Mouse (Mus musculus) intestine, embryonic 15.5 days (tissue): ENCODE results near the gene Rrp15. TPM values are rescaled to one million over a fixed set of nuclear protein-coding genes. Genes with fewer than 3 reads are reported as not detected.
A peak's percentile ranks its signal among the peaks of the same experiment; 100 is the strongest.

Experiments used
- ATAC-seq: fragments of 200-750 bp; cut with Nextera tagmentation; 2 replicates; pipeline ENCODE4 v1.8.0; 2017; ENCODE audit warnings: moderate TSS enrichment, moderate library complexity
- H3K27ac ChIP-seq: fragments of 300-500 bp; sonication (generic); 2 replicates; pipeline ENCODE4 v1.5.1; 2015; ENCODE audit warnings: mild to moderate bottlenecking, inconsistent platforms
- H3K27me3 ChIP-seq: fragments of 300-500 bp; sonication (generic); replicated peaks from 2 replicates; pipeline ENCODE4 v1.6.1; 2015; ENCODE audit warnings: inconsistent platforms
- H3K36me3 ChIP-seq: fragments of 300-500 bp; sonication (generic); 2 replicates; pipeline ENCODE4 v1.6.1; 2015; ENCODE audit warnings: inconsistent platforms
- H3K4me1 ChIP-seq: fragments of 300-500 bp; sonication (generic); replicated peaks from 2 replicates; pipeline ENCODE4 v1.6.1; 2015; ENCODE audit warnings: inconsistent platforms
- H3K4me2 ChIP-seq: fragments of 300-500 bp; sonication (generic); replicated peaks from 2 replicates; pipeline ENCODE4 v1.6.1; 2015; ENCODE audit warnings: mild to moderate bottlenecking, inconsistent platforms
- H3K4me3 ChIP-seq: fragments of 300-500 bp; sonication (generic); replicated peaks from 2 replicates; pipeline ENCODE4 v1.5.1; 2015; ENCODE audit warnings: inconsistent platforms
- H3K9ac ChIP-seq: fragments of 300-500 bp; sonication (generic); 2 replicates; pipeline ENCODE4 v1.6.1; 2015; ENCODE audit warnings: inconsistent platforms
- H3K9me3 ChIP-seq: fragments of 300-500 bp; sonication (generic); 2 replicates; pipeline ENCODE4 v1.6.1; 2016; ENCODE audit warnings: inconsistent platforms
- WGBS: fragments of 180-500 bp; shearing (Covaris S2); methylation state at CpG from one replicate; pipeline ENCODE4 v1.1.7; 2015; 5-methylcytosine and 5-hydroxymethylcytosine counted together
- polyA plus RNA-seq: library from polyadenylated mRNA; unstranded; fragments of >200 nt; fragmentation: Nextera tagmentation; extraction: Ambion mirVana; gene quantifications from 2 replicates; pipeline ENCODE4 v1.2.1, GENCODE M21; 2015

The Rrp15 gene
- polyA plus RNA-seq, 1 experiment from 2014 or later = 69.9 TPM

DNA sequence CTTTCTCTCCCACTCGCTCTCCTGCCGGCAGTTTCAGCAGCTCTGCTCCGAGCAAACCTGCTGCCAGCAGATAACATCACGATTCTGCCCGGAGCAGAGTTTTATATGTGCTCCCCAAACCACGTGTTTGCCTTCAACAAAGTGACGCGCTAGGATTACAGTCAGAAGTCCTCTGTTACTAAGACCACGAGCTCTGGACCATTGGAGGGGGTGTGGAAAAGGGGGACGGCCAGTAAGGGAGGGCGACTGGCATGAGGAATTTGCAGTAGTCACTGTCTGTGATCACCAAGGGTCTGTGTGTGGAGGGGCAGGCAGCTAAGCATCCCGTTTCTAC is 43.3 kb downstream of the Rrp15 start, which contains the start of gene Tgfb2:
Gene Tgfb2, minus strand, starts transcription at position 75 of the 334 bp plus-strand sequence.
- 6% methylated on average over 12 of the region's 12 CpGs for WGBS
- ATAC-seq = peak; percentile 48
- no peaks in the 10 kb centered on the region for H3K36me3 ChIP-seq
- H3K9me3 ChIP-seq = no peaks in the 10 kb centered on the region
- H3K4me2 ChIP-seq = peak within 1 kb of the TSS; percentile 96
- H3K4me3 ChIP-seq = peak within 1 kb of the TSS; percentile 60
- peaks cover 12% of the 10 kb centered on the region for H3K4me1 ChIP-seq
- H3K27ac ChIP-seq = peak within 1 kb of the TSS; percentile 72
- peak within 1 kb of the TSS; percentile 66 for H3K9ac ChIP-seq
- peaks cover 4% of the 10 kb centered on the region for H3K27me3 ChIP-seq

DNA sequence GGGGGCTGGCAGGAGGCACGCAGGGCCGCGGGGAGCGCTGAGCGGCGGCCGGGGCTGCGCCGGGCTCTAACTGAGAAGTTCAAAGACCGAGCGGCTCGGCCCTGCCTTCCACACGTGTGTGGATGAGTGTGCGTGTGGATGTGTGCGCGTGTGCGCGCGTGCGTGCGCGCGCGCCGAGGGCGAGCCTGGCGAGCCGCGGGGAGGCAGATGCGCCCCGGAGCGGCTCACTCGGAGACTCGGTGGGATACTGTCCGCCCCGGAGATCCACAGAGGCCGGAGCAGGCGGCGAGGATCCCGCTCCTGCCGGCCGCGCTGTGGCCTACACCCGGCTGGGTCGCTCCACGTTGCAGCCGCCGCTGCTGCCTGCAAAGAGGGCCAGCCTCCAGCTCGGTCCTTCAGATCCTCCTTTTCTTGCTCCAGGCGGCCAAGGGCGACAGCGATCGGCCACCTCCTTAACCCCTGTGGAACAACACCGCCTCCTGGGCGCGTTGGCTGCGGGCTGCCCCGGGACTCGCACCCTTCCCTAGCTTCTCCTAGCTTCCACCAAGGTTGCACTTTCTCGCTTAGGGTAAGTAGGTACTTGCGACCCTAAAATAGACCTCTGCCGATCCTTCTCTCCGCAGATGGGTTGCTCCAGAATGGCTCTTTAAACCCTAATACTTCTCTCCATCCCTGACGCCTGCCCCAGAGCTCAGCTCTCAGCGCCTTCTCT is 43.8 kb downstream of the Rrp15 start:
- Histone ChIP-seq H3K4me2 (peak overlapping the region; percentile 96), H3K9ac (peak overlapping the region; percentile 66), H3K27me3 (peaks cover 4% of the 10 kb centered on the region), H3K36me3 (no peaks in the 10 kb centered on the region), H3K4me3 (peak overlapping the region; percentile 60), H3K27ac (peak overlapping the region; percentile 72), H3K4me1 (peaks cover 12% of the 10 kb centered on the region), H3K9me3 (no peaks in the 10 kb centered on the region)
- ATAC-seq = peak; percentile 83
- WGBS = under 1% methylated on average over 65 of the region's 65 CpGs

DNA sequence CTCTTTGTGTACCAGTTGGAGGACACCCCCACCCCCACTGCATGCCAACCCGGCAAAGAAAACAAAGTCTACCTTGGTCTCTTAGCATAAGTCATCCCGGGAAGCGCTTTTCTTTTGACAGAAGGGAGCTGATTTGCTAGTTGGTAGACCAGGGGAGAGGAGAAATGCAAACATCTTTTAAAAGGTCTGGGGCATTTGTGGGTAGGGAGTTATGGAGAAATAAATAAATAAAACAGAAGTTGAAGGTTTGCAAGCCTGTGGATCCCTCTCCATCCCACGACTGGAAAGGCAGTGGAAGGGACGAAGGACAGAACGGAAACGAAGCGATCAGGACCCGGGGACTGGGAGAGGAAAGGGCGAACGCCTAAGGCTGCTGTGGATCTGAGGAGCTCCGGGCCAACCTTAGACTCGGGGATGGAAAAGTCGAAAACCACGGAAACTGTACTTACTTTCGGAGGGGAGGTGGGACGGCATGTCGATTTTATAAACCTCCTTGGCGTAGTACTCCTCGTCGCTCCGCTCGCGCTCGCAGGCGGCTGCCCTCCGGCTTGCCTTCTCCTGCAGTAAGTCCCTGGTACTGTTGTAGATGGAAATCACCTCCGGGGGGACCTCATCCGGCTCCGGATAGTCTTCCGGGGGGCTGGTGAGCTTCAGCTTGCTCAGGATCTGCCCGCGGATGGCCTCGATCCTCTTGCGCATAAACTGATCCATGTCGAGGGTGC is 45.0 kb downstream of the Rrp15 start:
- ATAC-seq = no peak
- Histone ChIP-seq H3K36me3 (no peaks in the 10 kb centered on the region), H3K27ac (peak overlapping the region; percentile 45; the same call in 1 of the 2 replicates)

GRCm38 (mm10) chr1:186703256-186703979 is 45.7 kb downstream of the Rrp15 start:
- Histone ChIP-seq H3K4me2 (peak overlapping the region; percentile 96), H3K9ac (peak overlapping the region; percentile 27; the same call in 1 of the 2 replicates), H3K4me3 (peak overlapping the region; percentile 60), H3K9me3 (no peaks in the 10 kb centered on the region), H3K4me1 (peaks cover 12% of the 10 kb centered on the region), H3K27ac (peak overlapping the region; percentile 45), H3K36me3 (no peaks in the 10 kb centered on the region), H3K27me3 (peaks cover 4% of the 10 kb centered on the region)
- WGBS = 1% methylated on average over 15 of the region's 15 CpGs
- ATAC-seq = no peak

More for the DNA sequence above, 45.0 kb downstream of the Rrp15 start:
- peaks cover 12% of the 10 kb centered on the region for H3K4me1 ChIP-seq
- peak overlapping the region; percentile 60 for H3K4me3 ChIP-seq
- peaks cover 4% of the 10 kb centered on the region for H3K27me3 ChIP-seq
- under 1% methylated on average over 36 of the region's 36 CpGs for WGBS
- peak overlapping the region; percentile 96 for H3K4me2 ChIP-seq
- H3K9ac ChIP-seq = peak overlapping the region; percentile 43
- H3K9me3 ChIP-seq = no peaks in the 10 kb centered on the region

GRCm38 (mm10) chr1:186702391-186703255 is 46.5 kb downstream of the Rrp15 start:
- ATAC-seq = peak; percentile 34; the same call in 1 of the 2 replicates
- no peak overlapping the region for H3K9ac ChIP-seq
- H3K4me1 ChIP-seq = peaks cover 12% of the 10 kb centered on the region
- WGBS = 8% methylated on average over 15 of the region's 15 CpGs
- H3K27me3 ChIP-seq = peaks cover 1% of the 10 kb centered on the region; the same call in 1 of the 2 replicates
- no peaks in the 10 kb centered on the region for H3K9me3 ChIP-seq
- no peaks in the 10 kb centered on the region for H3K36me3 ChIP-seq
- H3K4me3 ChIP-seq = peak overlapping the region; percentile 60
- no peak overlapping the region; the same call in 1 of the 2 replicates for H3K27ac ChIP-seq
- peak overlapping the region; percentile 96 for H3K4me2 ChIP-seq

- 32% methylated on average over 8 of the region's 8 CpGs for WGBS
- no peak overlapping the region for H3K9ac ChIP-seq
- no peak overlapping the region; the same call in 1 of the 2 replicates for H3K4me2 ChIP-seq
- H3K27ac ChIP-seq = no peak overlapping the region
- H3K4me1 ChIP-seq = peaks cover 12% of the 10 kb centered on the region
- no peak for ATAC-seq
- H3K9me3 ChIP-seq = no peaks in the 10 kb centered on the region
- no peaks in the 10 kb centered on the region for H3K36me3 ChIP-seq
- no peaks in the 10 kb centered on the region; the same call in 1 of the 2 replicates for H3K27me3 ChIP-seq
- no peak overlapping the region for H3K4me3 ChIP-seq
Measured at GRCm38 (mm10) chr1:186701206-186701905, 47.8 kb downstream of the Rrp15 start.

- H3K27me3 ChIP-seq = no peaks in the 10 kb centered on the region
- H3K4me2 ChIP-seq = no peak overlapping the region
- H3K36me3 ChIP-seq = no peaks in the 10 kb centered on the region
- no peak overlapping the region for H3K4me3 ChIP-seq
- WGBS = 79% methylated on average over 3 of the region's 3 CpGs
- no peak for ATAC-seq
- no peaks in the 10 kb centered on the region for H3K9me3 ChIP-seq
- H3K4me1 ChIP-seq = peaks cover 7% of the 10 kb centered on the region; the same call in 1 of the 2 replicates
- no peak overlapping the region for H3K27ac ChIP-seq
- H3K9ac ChIP-seq = no peak overlapping the region
Measured at GRCm38 (mm10) chr1:186700496-186700895, 48.7 kb downstream of the Rrp15 start.

DNA sequence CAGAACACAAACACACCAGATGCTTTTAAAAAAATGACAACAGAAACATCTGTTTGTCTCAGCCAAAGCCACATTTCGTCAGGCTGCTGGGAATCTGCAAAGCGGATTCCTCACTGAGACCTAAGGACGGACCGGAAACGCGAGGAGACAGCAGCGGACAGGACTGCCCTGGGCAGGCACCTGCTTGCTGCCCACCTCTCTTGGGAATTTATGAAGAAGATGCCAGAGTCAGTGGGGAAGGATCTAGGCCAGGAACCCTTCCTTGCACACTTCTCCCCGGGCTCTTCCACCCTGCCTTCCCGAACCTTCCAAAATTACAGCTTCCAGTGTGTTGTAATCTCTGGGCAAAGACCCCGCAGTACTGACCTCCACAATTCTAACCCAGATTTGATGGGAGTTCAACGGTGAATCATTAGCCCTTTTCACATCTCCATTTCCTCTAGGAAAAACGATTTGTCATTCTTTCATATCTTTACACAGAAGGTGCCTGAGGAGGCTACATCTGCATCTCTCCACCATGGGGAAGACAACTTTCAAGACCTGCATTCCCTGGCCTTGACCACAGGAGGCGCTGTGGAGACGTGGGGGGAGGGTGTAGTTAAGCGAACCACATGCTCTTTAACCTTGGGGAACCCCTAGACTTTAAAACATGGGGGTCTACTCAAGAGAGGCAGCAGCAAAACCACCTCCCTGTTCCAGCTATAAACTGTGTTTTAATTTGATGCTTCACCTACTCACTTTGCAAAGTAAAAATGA is 50.4 kb downstream of the Rrp15 start:
- H3K9ac ChIP-seq = no peak overlapping the region
- ATAC-seq = no peak
- H3K4me3 ChIP-seq = no peak overlapping the region
- no peaks in the 10 kb centered on the region for H3K27me3 ChIP-seq
- H3K27ac ChIP-seq = no peak overlapping the region
- H3K4me1 ChIP-seq = peaks cover 6% of the 10 kb centered on the region; the same call in 1 of the 2 replicates
- no peaks in the 10 kb centered on the region for H3K9me3 ChIP-seq
- no peak overlapping the region for H3K4me2 ChIP-seq
- H3K36me3 ChIP-seq = no peaks in the 10 kb centered on the region
- WGBS = 77% methylated on average over 15 of the region's 15 CpGs

- no peak for ATAC-seq
- H3K9ac ChIP-seq = no peak overlapping the region
- H3K4me2 ChIP-seq = no peak overlapping the region
- H3K4me1 ChIP-seq = no peaks in the 10 kb centered on the region
- no peak overlapping the region for H3K4me3 ChIP-seq
- H3K27ac ChIP-seq = no peak overlapping the region
- H3K36me3 ChIP-seq = no peaks in the 10 kb centered on the region
- no peaks in the 10 kb centered on the region for H3K9me3 ChIP-seq
- WGBS = 82% methylated on average over 9 of the region's 9 CpGs
- no peaks in the 10 kb centered on the region for H3K27me3 ChIP-seq
Measured at GRCm38 (mm10) chr1:186696231-186696630, 52.9 kb downstream of the Rrp15 start.

DNA sequence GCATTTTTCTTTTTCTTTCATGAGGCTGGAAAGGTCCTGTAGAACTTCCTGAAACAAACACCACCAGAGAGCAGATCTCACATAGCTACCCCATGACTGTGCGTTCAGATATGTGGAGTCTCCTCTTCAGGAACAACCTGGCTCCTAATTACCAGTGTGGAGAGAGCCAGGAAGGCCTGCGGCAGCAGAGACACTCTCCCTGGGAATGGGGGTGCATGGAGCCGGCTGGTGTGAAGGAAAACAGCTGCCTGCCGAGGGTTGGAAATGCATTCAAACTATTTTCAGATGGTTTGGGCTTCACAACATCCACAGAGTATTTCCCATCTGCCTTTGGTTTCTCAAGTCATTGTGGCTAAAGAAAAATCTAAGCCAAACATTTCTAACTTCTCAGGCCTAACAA is 53.8 kb downstream of the Rrp15 start:
- Histone ChIP-seq H3K27ac (peak overlapping the region; percentile 36; the same call in 1 of the 2 replicates), H3K4me1 (no peaks in the 10 kb centered on the region), H3K4me2 (no peak overlapping the region), H3K9me3 (no peaks in the 10 kb centered on the region), H3K27me3 (no peaks in the 10 kb centered on the region), H3K36me3 (no peaks in the 10 kb centered on the region), H3K4me3 (no peak overlapping the region), H3K9ac (no peak overlapping the region)
- peak; percentile 34; the same call in 1 of the 2 replicates for ATAC-seq
- WGBS = 40% methylated on average over 4 of the region's 4 CpGs
